Mouse (Mus musculus) left cerebral cortex, adult 11 months (tissue): ENCODE data around the gene Qk.

Experiments
- DNase-seq: peaks from one replicate; pipeline ENCODE4 v3.0.0; 2022; ENCODE audit warnings: low spot score

The Qk gene

DNA sequence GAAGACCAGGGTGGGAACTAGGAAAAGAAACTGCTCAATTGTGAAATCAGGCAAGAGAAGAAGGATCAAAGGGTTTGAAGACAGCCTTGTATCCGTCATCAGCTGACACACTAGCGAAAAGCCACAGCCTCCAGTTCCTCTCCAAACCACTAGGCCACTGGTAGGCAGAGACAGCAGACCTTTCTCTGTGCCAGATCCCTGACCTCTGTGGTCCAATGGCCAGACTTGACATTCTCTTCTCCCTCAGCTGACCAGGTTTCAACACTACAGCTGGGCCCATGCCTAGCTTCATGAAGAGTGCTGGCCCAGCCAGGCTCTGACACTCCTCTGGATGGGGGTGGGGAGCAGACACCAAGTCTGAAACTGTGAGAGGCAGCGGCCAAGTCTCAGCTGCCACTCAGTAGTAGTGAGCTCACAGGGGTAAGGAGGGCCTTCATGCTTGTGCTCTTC is 7.0 kb upstream of the Qk start:
- DNase-seq = peak; percentile 51

- DNase-seq = no peak
These were observed 6.3 kb upstream of the Qk start for GRCm38 (mm10) chr17:10325921-10326320.

DNA sequence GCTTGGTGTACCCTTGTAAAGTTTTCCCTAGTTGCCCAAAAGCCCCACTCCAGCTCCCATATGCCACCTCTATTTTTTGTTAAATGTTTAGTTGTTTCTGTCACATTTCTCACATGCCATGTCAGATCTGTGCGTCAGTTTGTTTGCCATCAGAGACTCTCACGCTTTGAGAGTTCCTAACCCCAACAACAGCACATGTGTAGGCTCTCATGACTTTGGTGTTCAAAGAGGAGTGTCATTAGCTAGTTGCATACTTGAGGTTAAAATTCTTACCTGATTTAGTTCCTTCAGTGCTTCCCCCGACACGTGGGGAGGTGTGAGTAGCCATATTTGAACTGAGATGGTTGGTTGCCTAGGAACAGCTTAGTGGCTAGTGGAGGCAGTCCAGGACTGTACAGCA is 2.1 kb upstream of the Qk start:
- DNase-seq = no peak

GRCm38 (mm10) chr17:10321092-10321491 is 1.4 kb upstream of the Qk start:
- DNase-seq = no peak

DNA sequence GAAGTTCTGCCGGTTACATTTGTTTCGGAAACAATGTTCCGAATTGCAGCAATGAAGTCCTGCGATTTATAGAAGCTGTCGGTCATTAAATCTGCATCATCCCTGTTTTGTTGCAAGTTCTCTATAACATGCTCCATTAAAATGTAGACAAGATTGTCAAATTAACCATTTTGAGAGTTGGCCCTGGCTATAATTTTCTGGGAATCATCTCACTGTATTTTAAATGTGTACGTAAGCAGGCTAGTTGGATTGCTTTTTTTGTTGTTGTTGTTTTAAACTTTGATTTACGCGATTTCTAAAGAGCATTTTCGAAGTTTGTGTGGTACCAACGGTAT is 769 bp upstream of the Qk start:
- DNase-seq = no peak

- no peak for DNase-seq
These were observed 296 bp downstream of the Qk start for GRCm38 (mm10) chr17:10319431-10319684.

DNA sequence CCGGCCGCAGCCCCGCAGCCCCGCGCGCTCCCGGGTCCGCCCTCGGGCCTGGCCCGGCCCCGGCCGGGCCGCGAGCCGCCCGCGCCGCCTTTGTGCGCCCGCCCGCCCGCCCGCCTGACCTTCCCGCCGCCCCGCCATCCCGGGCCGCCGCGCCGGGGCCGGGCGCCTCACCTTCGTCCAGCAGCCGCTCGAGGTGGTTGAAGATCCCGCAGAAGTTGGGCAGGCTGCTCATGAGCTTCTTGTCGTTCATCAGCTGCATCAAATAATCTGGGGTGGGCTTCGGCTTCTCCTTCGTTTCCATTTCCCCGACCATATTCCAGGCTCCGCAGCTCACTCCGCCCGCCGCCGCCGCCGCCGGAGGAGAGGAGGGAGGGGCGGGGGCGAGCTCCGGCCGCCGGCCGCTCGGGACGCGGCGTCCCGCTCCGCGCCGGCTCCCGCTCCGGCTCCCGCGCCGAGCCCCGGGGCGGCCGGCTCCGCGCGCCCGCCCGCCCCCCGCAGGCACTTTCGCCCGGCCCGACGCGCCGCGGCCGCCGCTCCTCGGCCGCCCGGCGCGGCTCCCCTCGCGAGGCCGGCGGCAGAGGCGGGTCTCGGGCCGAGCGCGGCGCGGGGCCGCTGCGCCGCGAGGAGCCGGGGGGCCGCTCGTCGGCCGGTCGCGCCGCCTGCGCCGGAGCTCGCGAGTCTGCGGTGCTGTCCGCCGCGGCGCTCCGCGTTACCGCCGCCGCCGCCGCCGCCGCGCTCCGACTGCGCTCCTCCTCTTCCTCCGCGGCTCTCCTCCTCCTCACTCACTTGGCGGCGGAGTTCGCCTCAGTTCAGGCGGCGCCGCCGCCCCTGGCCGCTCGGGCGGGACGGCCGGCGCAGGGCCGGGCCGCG is 858 bp downstream of the Qk start:
- DNase-seq = peak; percentile 66

GRCm38 (mm10) chr17:10317981-10318551 is 1.6 kb downstream of the Qk start:
- no peak for DNase-seq

DNA sequence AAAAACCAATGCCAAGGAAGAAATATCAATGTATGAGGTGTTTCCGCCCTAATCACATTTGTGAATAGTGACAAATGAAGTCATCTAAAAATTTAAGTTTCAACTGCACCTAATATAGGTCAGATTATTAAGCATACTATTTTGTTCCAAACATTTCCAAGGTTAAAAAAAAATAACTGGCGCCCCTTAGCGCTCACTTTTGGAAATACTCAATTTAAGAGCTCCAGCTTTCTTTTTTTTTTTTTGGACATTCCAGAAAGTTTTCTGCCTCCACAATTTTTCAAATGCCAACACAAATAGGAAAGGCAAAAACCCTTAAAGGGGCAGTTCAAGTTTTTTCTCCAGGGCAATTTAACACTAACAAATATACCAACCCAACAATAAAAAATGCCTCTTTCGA is 2.5 kb downstream of the Qk start:
- no peak for DNase-seq

GRCm38 (mm10) chr17:10316446-10316845 is 3.2 kb downstream of the Qk start:
- no peak for DNase-seq

DNA sequence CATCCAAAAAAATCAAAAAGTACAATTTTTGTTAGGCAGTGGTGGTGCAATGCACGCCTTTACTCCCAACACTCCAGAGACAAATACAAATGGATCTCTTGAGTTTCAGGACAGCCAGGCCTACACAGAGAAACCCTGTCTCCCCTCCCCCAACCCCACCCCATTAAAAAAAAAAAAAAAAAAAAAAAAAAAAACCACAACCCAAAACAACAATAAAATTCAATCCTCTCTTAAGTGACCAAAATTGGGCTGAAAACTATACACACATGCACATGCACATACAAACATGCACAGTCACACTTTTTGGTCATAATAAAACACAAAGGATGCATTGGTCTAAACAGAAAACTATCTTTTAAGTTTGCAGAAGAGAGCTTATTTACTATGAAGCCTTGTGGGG is 9.6 kb downstream of the Qk start:
- DNase-seq = no peak

GRCm38 (mm10) chr17:10309135-10309623 is 10.5 kb downstream of the Qk start:
- no peak for DNase-seq

GRCm38 (mm10) chr17:10306424-10306823 is 13.2 kb downstream of the Qk start:
- DNase-seq = no peak

GRCm38 (mm10) chr17:10304001-10304400 is 15.7 kb downstream of the Qk start:
- DNase-seq = no peak

DNA sequence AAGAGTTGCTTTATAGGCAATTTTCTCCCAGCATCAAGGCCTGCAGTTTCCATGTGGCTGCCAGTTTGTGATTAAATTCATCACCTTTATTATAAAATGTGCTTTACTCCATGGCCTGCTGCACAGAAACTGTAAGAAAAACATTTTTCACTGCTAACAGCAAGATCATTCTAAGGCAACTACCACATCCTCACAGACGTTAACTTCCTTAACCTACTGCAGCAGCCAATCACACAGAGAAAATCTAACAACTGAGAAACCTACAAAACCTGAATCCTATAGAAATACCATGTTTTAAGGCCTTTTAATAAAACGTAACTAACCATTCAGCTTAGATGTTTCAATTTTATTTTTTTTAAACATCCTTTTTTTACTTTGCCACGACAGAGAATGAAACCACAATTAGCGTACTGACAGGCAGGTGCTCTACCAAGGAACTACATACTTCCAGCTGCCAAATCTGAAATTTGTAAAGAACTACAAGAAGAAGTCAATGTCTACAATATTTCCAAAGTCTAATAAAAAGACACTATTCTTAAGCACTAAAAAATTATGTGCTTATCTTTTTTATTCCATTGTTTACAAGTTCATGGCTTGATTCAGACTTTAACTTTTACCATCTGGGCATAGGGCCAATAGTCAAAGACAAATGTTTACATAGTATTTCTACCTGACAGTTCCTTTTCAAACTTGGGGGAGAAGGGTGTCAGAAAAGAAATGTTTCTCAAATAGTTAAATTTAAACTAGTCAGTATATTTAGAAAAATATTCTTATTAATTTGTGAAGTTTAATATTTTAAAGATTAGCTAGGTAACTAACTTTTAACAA is 18.5 kb downstream of the Qk start:
- DNase-seq = no peak

DNA sequence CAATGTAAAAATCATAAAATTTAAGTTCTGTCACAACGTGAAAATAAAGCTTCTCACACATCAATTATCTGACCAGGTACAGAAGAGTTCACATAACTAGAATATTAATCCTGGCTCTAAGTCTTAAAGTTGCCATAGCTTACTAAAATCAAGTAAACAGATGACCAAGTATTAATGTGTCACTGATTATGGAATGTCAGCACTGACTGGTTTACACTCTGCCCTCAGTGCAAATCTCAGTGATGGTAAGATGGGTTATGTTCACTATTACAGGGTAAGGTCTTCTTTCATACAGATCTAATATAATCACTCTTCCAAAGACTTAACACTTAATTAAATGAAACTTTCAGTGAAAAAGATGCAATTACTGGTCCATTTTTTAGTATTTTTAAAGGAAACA is 20.3 kb downstream of the Qk start:
- no peak for DNase-seq

DNA sequence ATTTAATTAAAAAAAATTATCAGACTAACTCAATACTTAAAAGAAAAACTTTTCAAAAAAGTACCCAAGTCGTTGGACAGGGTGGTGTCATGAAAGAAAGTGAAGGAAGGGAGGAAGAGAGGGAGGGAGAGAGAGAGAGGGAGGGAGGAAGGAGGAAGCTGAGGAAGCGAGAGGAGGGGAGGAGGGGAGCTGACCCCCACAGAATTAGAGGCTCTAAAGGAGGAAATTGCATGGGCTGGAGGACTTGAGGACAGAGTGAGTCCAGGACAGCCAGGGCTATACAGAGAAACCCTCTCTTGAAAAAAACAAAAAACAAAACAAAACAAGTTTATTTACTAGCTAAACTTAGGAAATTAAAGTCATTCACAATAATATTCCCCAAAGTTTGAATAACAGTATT is 27.1 kb downstream of the Qk start:
- DNase-seq = no peak

DNA sequence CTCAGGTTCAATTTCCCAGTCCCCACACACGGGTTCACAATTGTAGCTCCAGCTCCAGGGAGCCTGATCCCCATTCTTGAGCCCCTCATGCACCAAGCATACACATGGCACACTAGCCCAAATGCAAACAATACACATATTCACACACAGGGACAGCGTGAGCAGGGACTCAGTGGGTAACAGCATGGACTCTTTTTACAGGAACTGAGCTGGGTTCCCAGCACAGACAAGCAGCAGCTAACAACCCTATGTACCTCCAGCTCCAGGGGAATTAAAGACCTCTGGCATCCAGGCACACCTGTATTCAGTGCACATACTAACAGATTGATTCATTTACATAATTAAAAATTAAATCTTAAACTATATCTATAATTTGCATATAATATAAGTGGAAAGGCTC is 34.9 kb downstream of the Qk start:
- DNase-seq = no peak

- DNase-seq = no peak
These were observed 40.1 kb downstream of the Qk start for GRCm38 (mm10) chr17:10279532-10279931.

GRCm38 (mm10) chr17:10269518-10269917 is 50.1 kb downstream of the Qk start:
- DNase-seq = no peak

DNA sequence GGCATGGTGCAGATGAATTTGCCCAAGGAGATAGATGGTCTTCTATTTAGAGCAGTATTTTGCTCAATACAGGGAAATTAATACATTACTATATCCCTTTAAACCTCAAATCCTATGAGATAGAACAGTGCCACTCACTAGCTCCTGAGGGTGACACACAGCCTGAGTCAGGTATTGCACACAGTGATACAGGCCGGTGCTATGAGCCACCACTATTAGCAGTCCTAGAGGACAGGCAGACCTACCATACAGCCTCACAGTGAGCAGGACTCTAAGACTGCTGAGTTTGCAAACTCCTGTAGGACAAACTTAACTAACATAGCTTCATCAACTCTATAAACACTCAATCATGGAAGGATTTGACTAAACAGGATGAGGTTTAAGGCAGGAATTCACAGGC is 51.2 kb downstream of the Qk start:
- DNase-seq = no peak

DNA sequence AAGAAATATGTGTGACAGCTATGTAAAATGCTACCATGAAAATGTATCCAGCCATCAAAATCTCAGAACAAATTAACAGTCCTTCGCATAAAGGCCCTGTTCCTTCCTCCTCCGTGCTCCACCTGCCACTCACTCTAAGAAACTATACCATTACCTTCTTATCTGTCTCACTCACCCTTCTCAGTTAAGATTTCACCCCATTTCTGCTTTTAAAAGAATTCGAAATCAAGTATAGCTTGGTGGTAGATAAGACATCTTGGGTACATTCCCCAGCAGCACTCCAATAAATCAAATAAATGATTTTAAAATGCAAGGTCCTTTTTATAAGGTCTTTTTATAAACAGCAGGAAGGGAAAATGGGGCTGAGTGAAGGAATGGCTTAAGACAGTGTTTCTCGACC is 53.4 kb downstream of the Qk start:
- no peak for DNase-seq

DNA sequence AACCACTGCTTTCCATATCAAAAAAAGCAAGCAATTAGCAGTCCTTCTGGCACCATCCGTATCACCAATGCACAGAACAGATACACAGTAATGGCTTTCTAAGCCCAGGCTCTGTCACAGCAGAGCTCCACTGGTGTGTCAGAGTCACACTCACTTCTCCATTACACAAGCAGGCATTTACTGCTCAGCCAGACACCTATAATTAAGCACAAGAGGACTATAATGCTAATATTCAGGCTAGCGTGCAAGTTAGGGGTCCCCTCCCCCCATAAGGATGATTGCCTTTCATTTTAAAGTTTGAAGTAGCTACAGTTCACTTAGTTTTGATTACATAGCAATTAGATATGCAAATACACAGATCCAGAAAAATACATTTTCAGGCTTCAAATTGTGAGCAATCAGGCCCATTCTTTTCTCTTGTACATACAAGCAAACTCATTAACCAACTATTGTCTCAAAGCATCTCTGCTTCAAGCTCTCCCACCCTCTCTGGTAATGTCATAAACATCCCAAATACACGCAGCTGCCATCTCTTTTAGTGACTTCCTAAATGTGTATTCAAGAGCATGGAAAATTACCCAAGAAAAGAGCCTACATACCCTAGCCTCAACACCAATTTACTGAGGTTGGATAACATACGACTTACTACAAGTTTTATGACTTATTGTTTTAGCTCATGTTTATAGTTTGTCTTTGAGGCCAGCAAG is 68.2 kb downstream of the Qk start:
- DNase-seq = no peak
